Mouse (Mus musculus) sigmoid colon, adult 10 weeks (tissue): Measurements from ENCODE around the gene Pfpl. TPM values are rescaled to one million over a fixed set of nuclear protein-coding genes. Genes with fewer than 3 reads are reported as not detected.

Source experiments
- polyA plus RNA-seq: library from polyadenylated mRNA; stranded (reverse); fragments of 350-450 nt; fragmentation: Illumina TruSeq; extraction: RNeasy Lipid Tissue Mini Kit (QIAGEN cat#74804); gene quantifications from one replicate; pipeline ENCODE4 v1.2.3, GENCODE M21; 2014; ENCODE audit warnings: low read depth, low replicate concordance

Gene Pfpl
- not detected for polyA plus RNA-seq

DNA sequence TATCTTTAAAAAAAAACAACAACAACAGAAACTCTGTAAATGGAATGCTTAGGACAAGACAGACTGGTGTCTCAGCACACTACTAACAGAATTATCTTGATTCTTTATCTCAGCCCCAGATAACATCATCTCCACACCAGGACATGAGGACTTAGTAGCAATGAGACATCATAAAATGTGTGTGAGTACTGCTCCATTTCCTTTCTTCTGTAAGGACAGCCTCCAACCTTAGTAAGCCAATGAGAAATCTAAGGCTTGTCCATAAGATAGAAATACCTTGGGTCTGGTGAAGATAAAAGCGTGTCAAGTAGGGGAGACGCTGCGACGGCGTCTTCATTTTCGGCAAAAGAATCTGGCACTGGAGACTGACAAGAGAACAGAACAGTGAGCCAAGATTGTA lies at the start of gene Pfpl:
Gene Pfpl, plus strand, starts transcription at position 301 of the 400 bp plus-strand sequence.

DNA sequence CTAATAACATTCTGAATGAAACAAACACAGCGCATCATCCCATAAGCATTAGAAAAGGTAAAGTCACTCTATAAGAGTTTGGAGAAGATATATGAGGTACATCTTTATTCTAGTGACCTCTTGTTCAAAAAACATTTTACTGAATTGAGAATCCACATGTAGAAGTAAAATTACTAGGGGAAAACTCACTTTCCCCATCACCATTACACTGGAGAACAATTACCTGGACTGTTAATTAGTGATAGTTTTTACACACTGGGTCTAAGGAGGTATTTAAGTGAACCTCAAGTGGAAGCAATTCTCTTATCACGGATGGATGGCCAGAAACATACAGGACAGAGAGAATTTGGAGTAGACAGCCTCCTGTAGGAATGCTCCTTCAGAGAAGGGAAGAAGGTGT lies 40.7 kb upstream of the Pfpl start, which contains the start of gene Olfr1440:
Gene Olfr1440, plus strand, starts transcription at position 301 of the 400 bp plus-strand sequence.

DNA sequence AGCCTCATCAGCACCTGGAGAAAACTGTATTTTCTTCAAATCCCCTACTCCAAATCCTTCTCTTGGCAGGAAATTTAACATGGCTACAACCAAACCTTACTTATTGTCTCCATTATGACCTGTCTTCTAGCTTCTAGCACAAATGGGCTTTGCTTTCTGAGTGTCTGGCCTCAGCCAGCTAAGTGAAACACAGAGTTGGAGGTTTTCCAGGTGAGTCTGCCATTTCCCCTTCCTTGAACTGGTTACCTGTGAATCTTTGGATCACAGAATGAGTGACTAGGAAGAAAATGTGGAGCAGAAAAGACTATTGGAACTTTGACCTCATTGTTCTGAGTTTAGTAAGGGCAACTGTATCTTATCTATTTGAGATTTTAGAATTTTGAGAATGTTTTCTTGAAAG lies 10.3 kb upstream of the Pfpl start, which contains the start of gene Olfr1441:
Gene Olfr1441, plus strand, starts transcription at position 73 of the 400 bp plus-strand sequence.

DNA sequence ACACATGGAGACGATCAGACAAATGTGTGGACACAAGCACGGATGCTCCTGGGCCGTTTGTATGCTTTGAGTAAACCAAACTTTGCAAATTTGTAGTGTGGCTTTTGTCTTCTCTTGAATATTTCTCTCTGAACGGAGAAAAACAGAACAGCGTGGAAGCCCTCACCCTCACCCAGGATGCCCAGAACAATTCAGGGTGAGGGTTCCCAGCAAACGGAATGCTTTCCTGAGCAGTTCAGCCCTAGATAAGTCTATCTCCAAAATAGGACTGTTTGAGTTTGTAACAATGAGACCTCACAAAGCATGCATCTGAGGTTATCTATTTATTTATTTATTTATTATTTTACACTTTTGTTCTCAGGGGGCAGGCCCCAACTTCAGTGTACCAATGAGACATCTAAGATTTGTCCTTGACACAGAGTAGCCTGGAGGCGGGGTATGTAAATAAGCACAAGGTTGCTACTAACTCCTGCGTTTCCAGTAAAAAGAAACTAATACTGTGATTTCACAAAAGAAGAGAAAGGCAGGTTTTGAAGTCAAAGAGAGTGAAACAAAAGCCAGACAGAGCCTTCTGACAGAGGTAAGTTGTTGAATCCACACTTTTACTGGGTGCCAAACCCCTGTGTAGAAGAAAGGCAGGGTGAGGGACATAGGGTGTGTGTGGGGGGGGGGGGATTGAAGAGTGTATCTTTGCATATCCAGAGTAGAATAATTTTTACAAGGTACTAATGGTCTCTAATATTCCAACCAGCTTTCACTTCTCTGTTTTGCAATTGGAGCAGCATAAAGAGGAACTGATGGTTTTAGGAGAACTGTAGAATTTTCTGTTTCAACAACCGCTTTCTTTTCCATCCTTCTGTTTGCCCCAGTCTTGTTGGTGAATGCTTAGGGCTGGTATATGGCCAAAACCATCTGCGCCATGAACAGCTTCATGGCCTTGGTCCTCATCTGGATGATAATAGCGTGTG lies 32.9 kb downstream of the Pfpl start, which contains the start of gene Mpeg1:
Gene Mpeg1, plus strand, starts transcription at position 498 of the 968 bp plus-strand sequence.

Other genes with a start within 250 kb of the Pfpl start
- gene Olfr1431, start 227.3 kb upstream of the Pfpl start, polyA plus RNA-seq = not detected
- not detected for gene Olfr1432, start 195.3 kb upstream of the Pfpl start, polyA plus RNA-seq
- gene Olfr262, start 186.2 kb upstream of the Pfpl start, polyA plus RNA-seq = not detected
- gene Olfr235, start 166.9 kb upstream of the Pfpl start, polyA plus RNA-seq = not detected
- not detected for gene Olfr1434, start 148.1 kb upstream of the Pfpl start, polyA plus RNA-seq
- not detected for gene Olfr1436, start 128.8 kb upstream of the Pfpl start, polyA plus RNA-seq
- not detected for gene Olfr1437, start 102.8 kb upstream of the Pfpl start, polyA plus RNA-seq
- not detected for gene Olfr1438-ps1, start 92.0 kb upstream of the Pfpl start, polyA plus RNA-seq
- gene Olfr1440, start 40.6 kb upstream of the Pfpl start, polyA plus RNA-seq = not detected
- gene Olfr1441, start 10.5 kb upstream of the Pfpl start, polyA plus RNA-seq = not detected
- gene Mpeg1, start 32.9 kb downstream of the Pfpl start, polyA plus RNA-seq = 42.2 TPM
- 12.0 TPM for gene Dtx4, start 73.5 kb downstream of the Pfpl start, polyA plus RNA-seq
- gene Fam111a, start 117.8 kb downstream of the Pfpl start, polyA plus RNA-seq = 41.9 TPM
- 0.85 TPM for gene Gm4952, start 172.1 kb downstream of the Pfpl start, polyA plus RNA-seq
- not detected for gene Glyat, start 205.4 kb downstream of the Pfpl start, polyA plus RNA-seq
- not detected for gene Olfr1442, start 242.5 kb downstream of the Pfpl start, polyA plus RNA-seq